Mouse (Mus musculus) heart, adult 2 months (tissue): Measurements from ENCODE around the gene Fhad1.

ENCODE experiments used
- CTCF ChIP-seq: fragments of 200-600 bp; IDR thresholded peaks from 2 replicates; pipeline ENCODE4 v1.8.1; 2022; ENCODE audit warnings: antibody characterized with exemption, mild to moderate bottlenecking, moderate library complexity
- EP300 ChIP-seq: fragments of 200-500 bp; IDR thresholded peaks from 2 replicates; pipeline ENCODE4 v1.6.1; 2011; ENCODE audit warnings: low read depth, low read length, control low read depth; ENCODE audit not compliant: insufficient read depth
- POLR2A ChIP-seq: fragments of 200-500 bp; IDR thresholded peaks from 2 replicates; pipeline ENCODE4 v1.6.1; 2011; ENCODE audit warnings: mild to moderate bottlenecking, low read depth, low read length, control low read depth; ENCODE audit not compliant: insufficient read depth

DNA sequence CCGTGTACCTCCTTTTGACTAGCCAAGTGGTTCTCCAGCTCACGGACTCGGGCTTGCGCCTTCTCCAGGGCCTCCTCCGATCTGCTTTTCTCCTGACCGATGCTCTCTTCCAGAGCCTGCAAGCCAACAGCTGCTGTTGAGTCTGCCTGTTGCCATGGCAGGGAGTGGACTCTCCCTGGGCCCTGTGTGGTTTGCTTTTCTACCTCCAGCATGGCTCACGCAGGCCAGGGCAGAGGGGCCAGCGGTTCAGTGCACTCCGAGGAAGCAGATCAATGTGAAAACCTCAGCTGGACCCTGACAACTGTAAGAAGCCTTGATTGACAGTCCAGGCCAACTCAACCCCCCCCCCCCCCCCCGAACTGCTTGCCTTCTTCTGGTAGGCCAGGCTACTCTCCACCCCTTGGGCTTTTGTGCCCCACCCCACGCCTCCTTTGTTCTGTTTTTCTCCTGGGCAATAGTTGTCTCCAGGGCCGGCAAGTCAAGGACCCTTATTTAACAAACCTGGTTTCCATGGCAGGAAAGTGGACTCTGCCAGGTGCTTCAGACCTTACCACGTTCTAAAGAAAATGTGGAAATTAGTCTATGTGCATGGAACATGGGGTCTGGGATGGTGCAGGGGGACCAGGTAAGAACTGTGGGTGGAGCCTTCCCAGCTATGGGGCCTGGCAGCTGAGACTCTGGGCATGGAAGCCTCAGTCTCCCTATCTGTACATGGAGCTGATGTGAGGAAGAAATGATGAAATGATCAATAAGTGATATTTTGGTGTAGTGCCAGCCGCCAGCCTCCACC is 81.9 kb downstream of the Fhad1 start:
- TF ChIP-seq POLR2A (no peak), CTCF (no peak), EP300 (no peak)
